Mouse (Mus musculus) thymus, postnatal 4 days (tissue): ENCODE measurements around the gene Prickle2.
A peak's percentile ranks its signal among the peaks of the same experiment; 100 is the strongest.

Experiments used
- DNase-seq: peaks from one replicate; pipeline ENCODE4 v3.0.0; 2021

Prickle2 gene

GRCm38 (mm10) chr6:92665530-92665989 lies 40.4 kb downstream of the Prickle2 start:
- DNase-seq = peak; percentile 28

- DNase-seq = no peak
These were observed 42.1 kb downstream of the Prickle2 start for GRCm38 (mm10) chr6:92663885-92664284.

- DNase-seq = no peak
These were observed 42.5 kb downstream of the Prickle2 start for GRCm38 (mm10) chr6:92663433-92663832.

- no peak for DNase-seq
These were observed 56.9 kb downstream of the Prickle2 start for GRCm38 (mm10) chr6:92649063-92649462.

GRCm38 (mm10) chr6:92648571-92648970 lies 57.4 kb downstream of the Prickle2 start:
- DNase-seq = no peak

- DNase-seq = no peak
These were observed 63.0 kb downstream of the Prickle2 start for GRCm38 (mm10) chr6:92642929-92643328.

GRCm38 (mm10) chr6:92641956-92642355 lies 64.0 kb downstream of the Prickle2 start:
- no peak for DNase-seq

GRCm38 (mm10) chr6:92640896-92641295 lies 65.1 kb downstream of the Prickle2 start:
- DNase-seq = no peak

- DNase-seq = no peak
These were observed 69.5 kb downstream of the Prickle2 start for GRCm38 (mm10) chr6:92636431-92636830.

- DNase-seq = no peak
These were observed 71.0 kb downstream of the Prickle2 start for GRCm38 (mm10) chr6:92634876-92635468.

GRCm38 (mm10) chr6:92630991-92631390 lies 75.0 kb downstream of the Prickle2 start:
- no peak for DNase-seq

- no peak for DNase-seq
These were observed 78.2 kb downstream of the Prickle2 start for GRCm38 (mm10) chr6:92627711-92628110.

GRCm38 (mm10) chr6:92627048-92627617 lies 78.8 kb downstream of the Prickle2 start:
- no peak for DNase-seq

- no peak for DNase-seq
These were observed 80.0 kb downstream of the Prickle2 start for GRCm38 (mm10) chr6:92625923-92626322.

GRCm38 (mm10) chr6:92624306-92624705 lies 81.6 kb downstream of the Prickle2 start:
- no peak for DNase-seq

- no peak for DNase-seq
These were observed 88.8 kb downstream of the Prickle2 start for GRCm38 (mm10) chr6:92617183-92617582.

- no peak for DNase-seq
These were observed 91.2 kb downstream of the Prickle2 start for GRCm38 (mm10) chr6:92614771-92615170.

- DNase-seq = no peak
These were observed 93.7 kb downstream of the Prickle2 start for GRCm38 (mm10) chr6:92612151-92612769.

- no peak for DNase-seq
These were observed 96.2 kb downstream of the Prickle2 start for GRCm38 (mm10) chr6:92609682-92610235.

- DNase-seq = no peak
These were observed 96.9 kb downstream of the Prickle2 start for GRCm38 (mm10) chr6:92609078-92609477.

- DNase-seq = no peak
These were observed 100.8 kb downstream of the Prickle2 start for GRCm38 (mm10) chr6:92605156-92605555.

- no peak for DNase-seq
These were observed 109.6 kb downstream of the Prickle2 start for GRCm38 (mm10) chr6:92596340-92596739.

- DNase-seq = no peak
These were observed 116.4 kb downstream of the Prickle2 start for GRCm38 (mm10) chr6:92589381-92590065.
